Mouse (Mus musculus) lung, embryonic 14.5 days (tissue): ENCODE data around the gene Serpinb3a. TPM values are rescaled to one million over a fixed set of nuclear protein-coding genes. Genes with fewer than 3 reads are reported as not detected.

Source experiments
- ATAC-seq: fragments of 200-750 bp; cut with Nextera tagmentation; 2 replicates; pipeline ENCODE4 v1.8.0; 2017; ENCODE audit warnings: mild to moderate bottlenecking, moderate TSS enrichment, moderate library complexity; ENCODE audit not compliant: insufficient read depth
- DNase-seq: peaks from one replicate; pipeline ENCODE4 v3.0.0-alpha.2; 2015
- H3K27ac ChIP-seq: fragments of 300-500 bp; sonication (generic); 2 replicates; pipeline ENCODE4 v1.5.1; 2014; ENCODE audit warnings: low read depth, mild to moderate bottlenecking, moderate library complexity
- H3K27me3 ChIP-seq: fragments of 300-500 bp; sonication (generic); 2 replicates; pipeline ENCODE4 v1.6.1; 2014; ENCODE audit warnings: low read length, control low read depth; ENCODE audit not compliant: insufficient read depth
- H3K36me3 ChIP-seq: fragments of 300-500 bp; sonication (generic); 2 replicates; pipeline ENCODE4 v1.6.1; 2014; ENCODE audit warnings: control low read depth; ENCODE audit not compliant: insufficient read depth
- H3K4me1 ChIP-seq: fragments of 300-500 bp; sonication (generic); 2 replicates; pipeline ENCODE4 v1.6.1; 2014; ENCODE audit warnings: antibody characterized with exemption, control low read depth; ENCODE audit not compliant: insufficient read depth
- H3K4me2 ChIP-seq: fragments of 300-500 bp; sonication (generic); 2 replicates; pipeline ENCODE4 v1.6.1; 2014; ENCODE audit warnings: mild to moderate bottlenecking
- H3K4me3 ChIP-seq: fragments of 300-500 bp; sonication (generic); 2 replicates; pipeline ENCODE4 v1.5.1; 2014; ENCODE audit warnings: low read depth, low read length
- H3K9ac ChIP-seq: fragments of 300-500 bp; sonication (generic); 2 replicates; pipeline ENCODE4 v1.6.1; 2014
- H3K9me3 ChIP-seq: fragments of 300-500 bp; sonication (generic); 2 replicates; pipeline ENCODE4 v1.6.1; 2016; ENCODE audit warnings: low read depth, low read length, control low read depth
- CTCF ChIP-seq: IDR thresholded peaks from 2 replicates; pipeline ENCODE4 v1.5.1; 2016; ENCODE audit warnings: antibody characterized with exemption, low read depth
- WGBS: fragments of 180-500 bp; shearing (Covaris S2); extraction: QIAGEN DNeasy Blood & Tissue Kit; methylation state at CpG from one replicate; pipeline ENCODE4 v1.1.7; 2014; 5-methylcytosine and 5-hydroxymethylcytosine counted together
- polyA plus RNA-seq: library from polyadenylated mRNA; unstranded; fragments of >200 nt; fragmentation: Nextera tagmentation; extraction: Ambion mirVana; gene quantifications from 2 replicates; pipeline ENCODE4 v1.2.1, GENCODE M21; 2014

Gene Serpinb3a
- polyA plus RNA-seq, 1 experiment from 2014 or later: not detected

GRCm38 (mm10) chr1:107001754-107002153 lies 50.3 kb downstream of the Serpinb3a start:
- Histone ChIP-seq H3K4me1 (no peaks in the 10 kb centered on the region), H3K4me2 (no peak overlapping the region), H3K27me3 (no peaks in the 10 kb centered on the region), H3K36me3 (no peaks in the 10 kb centered on the region), H3K9me3 (no peaks in the 10 kb centered on the region), H3K27ac (no peak overlapping the region), H3K9ac (no peak overlapping the region), H3K4me3 (no peak overlapping the region)
- TF ChIP-seq CTCF: no peak
- no peak for ATAC-seq
- DNase-seq: no peak
- 74% methylated on average over 2 of the region's 2 CpGs for WGBS

GRCm38 (mm10) chr1:107000424-107000823 lies 51.7 kb downstream of the Serpinb3a start:
- DNase-seq: peak; percentile 91
- H3K9ac ChIP-seq: no peak overlapping the region

More at GRCm38 (mm10) chr1:107000424-107000823, 51.7 kb downstream of the Serpinb3a start:
- Histone ChIP-seq H3K9me3 (no peaks in the 10 kb centered on the region), H3K27me3 (no peaks in the 10 kb centered on the region), H3K4me3 (no peak overlapping the region), H3K4me1 (no peaks in the 10 kb centered on the region), H3K27ac (no peak overlapping the region), H3K4me2 (no peak overlapping the region), H3K36me3 (no peaks in the 10 kb centered on the region)
- no peak for TF ChIP-seq CTCF
- 40% methylated on average over 13 of the region's 13 CpGs for WGBS
- ATAC-seq: peak; percentile 99

Other genes with a start within 250 kb of the Serpinb3a start
- gene Serpinb5, start 191.1 kb downstream of the Serpinb3a start, polyA plus RNA-seq: 0.09 and 0.18 TPM in 2 replicates
- 0.64 and 1.6 TPM in 2 replicates for gene Serpinb12, start 117.9 kb downstream of the Serpinb3a start, polyA plus RNA-seq
- gene Serpinb13, start 71.3 kb downstream of the Serpinb3a start, polyA plus RNA-seq: not detected in 2 replicates
- gene Serpinb3d, start 31.2 kb upstream of the Serpinb3a start, polyA plus RNA-seq: not detected in 2 replicates
- not detected in 2 replicates for gene Serpinb3b, start 226.1 kb upstream of the Serpinb3a start, polyA plus RNA-seq
- gene Serpinb3c, start 226.1 kb upstream of the Serpinb3a start, polyA plus RNA-seq: not detected in 2 replicates